ENCODE assay signal across 8 mouse cellular contexts in the genomic region with DNA sequence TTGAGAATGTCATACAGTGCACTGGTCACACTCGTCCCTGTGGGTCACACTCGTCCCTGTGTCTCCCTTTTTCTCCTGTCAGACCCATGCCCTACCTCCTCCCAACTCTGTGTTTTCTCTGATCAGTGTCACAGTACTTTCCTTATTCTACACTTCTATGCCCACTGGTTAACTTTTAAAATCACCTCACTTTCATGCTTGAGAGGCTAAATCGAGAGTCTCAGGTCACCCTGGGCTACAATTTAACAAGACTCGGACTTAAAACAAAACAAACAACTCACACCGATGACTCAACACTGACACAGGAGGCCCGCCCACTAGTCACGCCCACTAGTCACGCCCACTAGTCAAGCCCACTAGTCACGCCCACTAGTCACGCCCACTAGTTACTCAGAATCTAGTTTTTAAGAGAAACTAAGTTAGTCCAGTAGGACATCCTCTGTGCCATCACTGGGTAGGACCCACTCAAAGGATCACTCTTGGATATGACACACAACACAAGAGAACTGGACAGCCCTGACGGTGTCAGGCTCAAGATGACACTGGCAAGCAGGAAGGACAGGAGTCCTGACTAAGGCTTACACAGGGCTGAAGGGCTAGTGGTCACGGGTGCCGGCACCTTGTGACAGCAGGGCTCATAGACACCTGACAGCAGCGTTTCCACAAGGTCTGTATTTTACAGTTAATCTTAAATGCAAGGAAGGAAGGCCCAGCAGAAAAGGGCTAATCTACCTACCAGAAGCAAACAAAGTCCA. TPM values are rescaled to one million over a fixed set of nuclear protein-coding genes. Genes with fewer than 3 reads are reported as not detected.
DNase-seq lines count a peak whose midpoint lies in the region; ATAC-seq lines count a peak whose summit lies in the region.

No protein-coding gene starts in this region.

- intact Hi-C loops in heart, postnatal 25 days (cut with DNase I) = no loop called here

- H3K4me2 ChIP-seq in heart, embryonic 16.5 days (ENCODE audit: low read depth, low read length) = no peak overlapping the region
- peak overlapping the region; percentile 59 for H3K4me2 ChIP-seq in liver, embryonic 16.5 days (ENCODE audit: low read depth, low read length)
- H3K4me2 ChIP-seq in stomach, embryonic 15.5 days = no peak overlapping the region

- H3K4me3 ChIP-seq in heart, embryonic 16.5 days (ENCODE audit: low read length) = no peak overlapping the region
- peak overlapping the region; percentile 38 for H3K4me3 ChIP-seq in liver, embryonic 16.5 days (ENCODE audit: low read depth, low read length)
- H3K4me3 ChIP-seq in stomach, embryonic 15.5 days (replicated peaks) = no peak overlapping the region

- H3K36me3 ChIP-seq in heart, embryonic 16.5 days (ENCODE audit: control insufficient read depth, insufficient read depth) = peaks cover 12% of the 10 kb centered on the region
- peaks cover 39% of the 10 kb centered on the region for H3K36me3 ChIP-seq in liver, embryonic 16.5 days (ENCODE audit: control insufficient read depth, insufficient read depth)
- peaks cover 12% of the 10 kb centered on the region for H3K36me3 ChIP-seq in stomach, embryonic 15.5 days

- no peaks in the 10 kb centered on the region for H3K9me3 ChIP-seq in heart, embryonic 16.5 days (replicated peaks; ENCODE audit: control insufficient read depth, low read length)
- H3K9me3 ChIP-seq in liver, embryonic 16.5 days (replicated peaks; ENCODE audit: control insufficient read depth, low read length) = no peaks in the 10 kb centered on the region
- no peaks in the 10 kb centered on the region for H3K9me3 ChIP-seq in stomach, embryonic 15.5 days

- H3K9ac ChIP-seq in heart, embryonic 16.5 days (ENCODE audit: low read length) = no peak overlapping the region
- H3K9ac ChIP-seq in liver, embryonic 16.5 days (ENCODE audit: low read depth, low read length) = peak overlapping the region; percentile 46
- H3K9ac ChIP-seq in stomach, embryonic 15.5 days = no peak overlapping the region

- H3K27ac ChIP-seq in heart, embryonic 16.5 days (ENCODE audit: low read length) = no peak overlapping the region
- H3K27ac ChIP-seq in liver, embryonic 16.5 days (ENCODE audit: low read length) = peak overlapping the region; percentile 90
- no peak overlapping the region for H3K27ac ChIP-seq in stomach, embryonic 15.5 days

- WGBS in heart, embryonic 16.5 days = 66% methylated on average over 14 of the region's 14 CpGs
- 35% methylated on average over 14 of the region's 14 CpGs for WGBS in liver, embryonic 16.5 days (ENCODE audit: insufficient replicate concordance)
- WGBS in stomach, embryonic 15.5 days = 52% methylated on average over 14 of the region's 14 CpGs

- no peaks in the 10 kb centered on the region for H3K27me3 ChIP-seq in heart, embryonic 16.5 days (ENCODE audit: control insufficient read depth, insufficient read depth, low read length)
- no peaks in the 10 kb centered on the region for H3K27me3 ChIP-seq in liver, embryonic 16.5 days (ENCODE audit: control insufficient read depth, insufficient read depth, low read depth, low read length)
- H3K27me3 ChIP-seq in stomach, embryonic 15.5 days (replicated peaks) = no peaks in the 10 kb centered on the region

- no peak for DNase-seq in heart, postnatal 25 days (ENCODE audit: low spot score)
- DNase-seq in fibroblast of lung, adult 2 months (ENCODE audit: low read depth) = peak; percentile 68
- DNase-seq in retina, postnatal 1 day = no peak
- DNase-seq in left cerebral cortex, adult 9 months (ENCODE audit: low spot score in 2 of 2) = no peak
- no peak for DNase-seq in frontal cortex, adult 2 months (ENCODE audit: extremely low spot score in 1 of 2, low spot score in 1 of 2)

- ATAC-seq in heart, embryonic 16.5 days (replicated peaks; ENCODE audit: extremely low read depth, insufficient read depth, low FRiP score) = peak; percentile 8; the same call in 1 of the 2 replicates
- ATAC-seq in liver, embryonic 16.5 days (ENCODE audit: low read depth) = peak; percentile 79
- ATAC-seq in stomach, embryonic 15.5 days (ENCODE audit: insufficient read depth, low FRiP score, low read depth) = peak; percentile 48; the same call in 1 of the 2 replicates

- H3K4me1 ChIP-seq in heart, embryonic 16.5 days (ENCODE audit: control insufficient read depth, insufficient read depth, low read length) = peaks cover 11% of the 10 kb centered on the region
- peaks cover 56% of the 10 kb centered on the region for H3K4me1 ChIP-seq in liver, embryonic 16.5 days (ENCODE audit: control insufficient read depth, low read depth, low read length)
- H3K4me1 ChIP-seq in stomach, embryonic 15.5 days = peaks cover 11% of the 10 kb centered on the region; the same call in 1 of the 2 replicates

RNA-seq across cellular contexts. Expression of gene Gm5475, which starts 10.9 kb away (rescaled TPM):
- polyA plus RNA-seq in heart, embryonic 16.5 days (2015; fragmentation: Nextera tagmentation; extraction: Ambion mirVana) = not detected in 2 replicates
- total RNA-seq in heart, postnatal 25 days (2021) = not detected
- 0.04 TPM in 1 of 2 replicates, not detected in the other for polyA plus RNA-seq in liver, embryonic 16.5 days (2015; fragmentation: Nextera tagmentation; extraction: Ambion mirVana)
- polyA plus RNA-seq in stomach, embryonic 15.5 days (2015; fragmentation: Nextera tagmentation; extraction: Ambion mirVana) = 0.05 and 0.12 TPM in 2 replicates
- 0.06 TPM in 1 of 2 replicates, not detected in the other for polyA plus RNA-seq in frontal cortex, adult 2 months (2012; rRNA removed)

RNA-seq across cellular contexts. Expression of gene Slc11a2, which starts 13.8 kb away (rescaled TPM):
- polyA plus RNA-seq in heart, embryonic 16.5 days (2015; fragmentation: Nextera tagmentation; extraction: Ambion mirVana) = 15.3 and 18.6 TPM in 2 replicates
- total RNA-seq in heart, postnatal 25 days (2021) = 10 to 100 TPM; 52.6 to 56.9 TPM
- polyA plus RNA-seq in liver, embryonic 16.5 days (2015; fragmentation: Nextera tagmentation; extraction: Ambion mirVana) = 37.1 and 40.0 TPM in 2 replicates
- 24.0 and 25.8 TPM in 2 replicates for polyA plus RNA-seq in stomach, embryonic 15.5 days (2015; fragmentation: Nextera tagmentation; extraction: Ambion mirVana)
- polyA plus RNA-seq in frontal cortex, adult 2 months (2012; rRNA removed) = 47.1 and 47.7 TPM in 2 replicates

RNA-seq across cellular contexts. Expression of gene Higd1c, which starts 46.8 kb away (rescaled TPM):
- not detected in 2 replicates for polyA plus RNA-seq in heart, embryonic 16.5 days (2015; fragmentation: Nextera tagmentation; extraction: Ambion mirVana)
- not detected for total RNA-seq in heart, postnatal 25 days (2021)
- not detected in 2 replicates for polyA plus RNA-seq in liver, embryonic 16.5 days (2015; fragmentation: Nextera tagmentation; extraction: Ambion mirVana)
- polyA plus RNA-seq in stomach, embryonic 15.5 days (2015; fragmentation: Nextera tagmentation; extraction: Ambion mirVana) = not detected in 2 replicates
- polyA plus RNA-seq in frontal cortex, adult 2 months (2012; rRNA removed) = not detected in 2 replicates

RNA-seq across cellular contexts. Expression of gene Letmd1, which starts 57.7 kb away (rescaled TPM):
- polyA plus RNA-seq in heart, embryonic 16.5 days (2015; fragmentation: Nextera tagmentation; extraction: Ambion mirVana) = 15.3 and 15.5 TPM in 2 replicates
- total RNA-seq in heart, postnatal 25 days (2021) = 10 to 100 TPM; 13.6 to 14.6 TPM
- 12.8 and 15.3 TPM in 2 replicates for polyA plus RNA-seq in liver, embryonic 16.5 days (2015; fragmentation: Nextera tagmentation; extraction: Ambion mirVana)
- 25.5 and 30.3 TPM in 2 replicates for polyA plus RNA-seq in stomach, embryonic 15.5 days (2015; fragmentation: Nextera tagmentation; extraction: Ambion mirVana)
- polyA plus RNA-seq in frontal cortex, adult 2 months (2012; rRNA removed) = 92.5 and 101 TPM in 2 replicates

RNA-seq across cellular contexts. Expression of gene Mettl7a2, which starts 58.1 kb away (rescaled TPM):
- polyA plus RNA-seq in heart, embryonic 16.5 days (2015; fragmentation: Nextera tagmentation; extraction: Ambion mirVana) = not detected in 2 replicates
- 1 to 10 TPM; 1.1 to 1.2 TPM for total RNA-seq in heart, postnatal 25 days (2021)
- polyA plus RNA-seq in liver, embryonic 16.5 days (2015; fragmentation: Nextera tagmentation; extraction: Ambion mirVana) = not detected in 2 replicates
- polyA plus RNA-seq in stomach, embryonic 15.5 days (2015; fragmentation: Nextera tagmentation; extraction: Ambion mirVana) = not detected in 2 replicates
- not detected in 2 replicates for polyA plus RNA-seq in frontal cortex, adult 2 months (2012; rRNA removed)

Comparison
In these comparisons a context has a peak if more than half of its experiments do, and no peak if none do; other contexts are left out.
1. ATAC-seq: peak in every context shown above with its lines; median percentile 79 in liver, embryonic 16.5 days; 48 in stomach, embryonic 15.5 days; 8 in heart, embryonic 16.5 days.